Mouse (Mus musculus): ENCODE results near the gene Pola2. TPM values are rescaled to one million over a fixed set of nuclear protein-coding genes. Genes with fewer than 3 reads are reported as not detected.

Gene Pola2
- polyA plus RNA-seq (2012): 45.7 and 48.5 TPM in 2 replicates

DNA sequence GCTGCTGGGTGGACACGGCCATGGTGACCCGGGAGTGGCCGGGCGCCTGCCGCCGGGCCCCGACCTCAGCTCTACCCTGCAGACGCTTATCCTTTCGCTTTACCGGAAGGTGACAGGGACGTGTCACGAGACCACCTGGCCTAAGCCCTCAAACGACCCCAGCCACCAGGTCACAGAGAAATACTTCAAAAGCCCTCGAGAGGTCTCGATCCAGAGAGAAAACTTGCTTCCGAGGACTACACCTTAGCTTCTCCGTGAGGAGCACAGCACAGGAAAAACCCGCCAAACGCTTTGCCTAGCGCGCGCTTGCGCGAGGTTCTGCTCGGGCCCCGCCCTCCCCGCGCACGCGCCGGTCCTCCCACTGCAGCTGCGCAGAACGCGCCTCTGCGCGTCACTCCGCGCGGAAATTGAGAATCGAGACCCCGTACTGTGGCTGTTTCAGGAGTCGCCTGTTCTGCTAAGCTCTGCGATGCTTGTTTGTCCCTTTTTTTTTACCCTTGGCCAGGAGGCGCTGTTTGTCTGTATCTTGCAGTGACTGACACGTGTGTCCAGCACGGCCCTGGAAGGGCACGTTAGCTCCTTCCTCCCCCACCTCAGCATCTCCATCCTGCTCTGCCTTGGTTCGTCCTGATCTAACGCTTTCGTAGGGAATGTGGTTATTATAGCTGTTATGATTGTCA is at the start of gene Pola2:
Gene Pola2, minus strand, starts transcription at position 320 of the 680 bp plus-strand sequence.
- no peak for TF ChIP-seq GATA1 (IDR thresholded peaks at IDR 0.05; ENCODE audit: low read length)

DNA sequence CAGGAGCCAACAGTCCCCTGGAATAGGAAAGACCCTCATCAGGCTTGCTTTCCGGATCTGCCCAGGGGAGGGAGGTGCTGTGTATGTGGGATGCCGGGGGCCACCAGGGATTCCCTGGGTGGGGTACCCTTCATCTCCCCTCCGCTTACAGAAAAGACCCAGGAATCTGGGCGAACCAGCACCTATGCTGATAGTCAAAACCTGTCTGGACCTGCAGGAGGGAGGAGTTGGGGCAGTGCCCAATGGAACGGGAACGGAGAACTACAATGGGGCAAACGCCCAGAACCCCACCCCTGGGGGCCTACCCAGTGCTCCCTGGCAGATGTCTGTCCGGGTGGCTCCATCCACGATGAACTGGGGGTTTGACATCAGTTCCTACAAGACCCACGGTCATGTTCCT is 49.7 kb upstream of the Pola2 start:
- no peak for TF ChIP-seq GATA1 (IDR thresholded peaks at IDR 0.05; ENCODE audit: low read length)

DNA sequence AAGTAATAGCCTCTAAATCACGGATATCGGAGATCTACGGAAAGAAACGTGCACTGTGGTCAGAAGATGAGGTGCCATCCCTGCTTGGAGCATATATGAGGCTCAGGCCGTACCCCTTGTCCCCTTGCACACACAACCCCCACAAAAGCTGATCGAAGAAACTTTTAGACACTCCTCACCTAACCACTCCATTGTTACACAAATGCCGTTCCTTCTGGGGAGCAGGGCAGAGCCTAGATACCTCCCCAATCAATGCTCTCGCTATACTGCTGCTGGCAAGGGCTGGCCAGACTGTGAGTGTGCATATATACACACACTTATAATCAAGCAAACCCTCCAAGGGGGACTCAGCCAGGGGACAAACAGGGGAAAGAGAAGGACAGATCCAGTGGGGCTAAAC is 45.1 kb upstream of the Pola2 start:
- no peak for TF ChIP-seq GATA1 (IDR thresholded peaks at IDR 0.05; ENCODE audit: low read length)

DNA sequence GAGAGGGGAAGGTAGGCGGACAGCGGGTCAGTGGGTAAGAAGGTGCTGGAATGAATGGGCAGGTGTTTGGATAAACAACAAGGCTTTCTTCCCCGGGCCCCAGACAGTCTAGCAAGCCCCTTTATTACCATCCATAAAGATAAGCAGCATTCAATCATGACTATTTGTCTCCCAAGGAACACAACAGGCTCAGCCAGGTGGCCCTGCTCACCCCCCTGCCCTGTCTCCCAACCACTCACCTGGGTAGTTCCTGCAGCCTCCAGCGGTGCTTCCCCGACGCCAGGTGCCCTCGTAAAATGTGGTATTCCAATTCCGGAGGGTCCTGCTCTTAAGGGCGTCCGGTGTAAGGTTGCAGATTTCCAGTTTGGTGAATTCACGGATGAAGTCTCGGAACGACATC is 43.0 kb upstream of the Pola2 start:
- no peak for TF ChIP-seq GATA1 (IDR thresholded peaks at IDR 0.05; ENCODE audit: low read length)

DNA sequence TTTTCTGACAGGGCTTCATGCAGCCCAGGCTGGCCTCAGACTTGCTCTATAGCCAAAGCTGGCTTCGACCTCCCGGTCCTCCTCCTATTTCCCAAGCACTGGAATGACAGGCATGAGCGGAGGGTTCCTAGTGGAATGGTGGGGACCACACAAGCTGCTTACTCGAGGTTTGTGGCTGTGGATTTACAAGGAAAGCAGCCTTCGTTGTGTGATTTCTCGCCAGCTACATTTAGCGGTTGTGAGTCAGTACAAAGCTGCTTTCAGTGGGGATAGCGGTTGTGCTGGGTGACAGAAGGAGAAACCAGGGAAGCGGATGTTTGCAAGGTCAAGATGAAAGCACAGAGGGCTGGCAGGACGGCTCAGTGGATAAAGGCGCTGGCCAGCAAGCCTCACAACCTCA is 41.5 kb upstream of the Pola2 start:
- no peak for TF ChIP-seq GATA1 (IDR thresholded peaks at IDR 0.05; ENCODE audit: low read length)

DNA sequence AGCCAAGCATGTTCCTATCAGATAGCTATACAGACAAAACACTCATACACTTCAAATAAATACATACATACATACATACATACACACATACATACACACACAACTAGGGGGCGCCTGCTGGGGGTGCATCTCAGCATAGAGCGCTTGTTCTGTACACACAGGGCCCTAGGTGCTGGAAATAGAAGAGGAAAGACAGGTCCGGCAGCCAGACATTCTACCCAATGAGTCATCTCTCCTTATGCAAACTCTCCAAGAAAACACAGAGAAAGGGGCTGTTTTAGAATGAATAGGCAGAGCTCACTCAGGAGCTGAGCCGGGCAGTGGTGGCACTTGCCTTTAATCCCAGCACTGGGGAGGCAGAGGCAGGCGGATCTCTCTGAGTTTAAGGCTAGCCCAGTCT is 36.0 kb upstream of the Pola2 start:
- no peak for TF ChIP-seq GATA1 (IDR thresholded peaks at IDR 0.05; ENCODE audit: low read length)

DNA sequence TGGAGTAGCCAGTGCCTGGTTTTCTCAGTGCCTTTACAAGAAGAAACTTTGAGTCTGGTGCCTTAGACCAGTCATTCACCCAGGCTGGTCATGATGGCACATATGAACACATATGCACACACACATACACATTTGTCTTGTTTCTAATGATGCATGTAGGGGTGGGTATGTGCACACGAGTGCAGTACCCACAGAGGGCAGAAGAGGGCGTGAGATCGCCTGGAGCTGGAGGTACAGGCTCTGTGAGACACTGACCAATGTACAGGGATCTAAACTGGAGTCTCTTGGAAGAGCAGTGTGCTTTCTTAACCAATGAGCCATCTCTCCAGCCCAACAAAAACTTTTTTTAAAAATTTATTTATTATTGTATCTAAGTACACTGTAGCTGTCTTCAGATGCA is 34.2 kb upstream of the Pola2 start:
- no peak for TF ChIP-seq GATA1 (IDR thresholded peaks at IDR 0.05; ENCODE audit: low read length)

DNA sequence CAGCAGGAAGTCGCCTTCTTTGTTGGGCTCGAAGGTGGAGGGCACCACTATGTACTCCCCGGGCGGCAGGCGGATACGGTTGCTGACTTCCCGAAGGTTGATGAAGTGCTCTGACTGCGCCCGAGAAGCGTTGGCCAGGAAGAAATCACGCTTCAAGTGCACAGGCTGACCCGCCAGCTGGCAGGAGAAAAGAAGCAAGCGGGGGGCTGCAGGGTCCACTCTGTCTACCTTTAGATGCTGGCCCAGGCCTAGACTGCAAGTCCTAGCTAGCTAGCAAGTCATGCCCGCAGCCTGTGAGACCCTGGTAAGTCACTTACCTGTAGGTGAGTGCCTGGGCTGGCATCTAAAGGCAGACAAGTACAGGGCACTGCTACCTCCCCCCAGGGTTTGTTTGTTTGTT is 30.7 kb upstream of the Pola2 start:
- TF ChIP-seq GATA1 (IDR thresholded peaks at IDR 0.05; ENCODE audit: low read length): no peak

DNA sequence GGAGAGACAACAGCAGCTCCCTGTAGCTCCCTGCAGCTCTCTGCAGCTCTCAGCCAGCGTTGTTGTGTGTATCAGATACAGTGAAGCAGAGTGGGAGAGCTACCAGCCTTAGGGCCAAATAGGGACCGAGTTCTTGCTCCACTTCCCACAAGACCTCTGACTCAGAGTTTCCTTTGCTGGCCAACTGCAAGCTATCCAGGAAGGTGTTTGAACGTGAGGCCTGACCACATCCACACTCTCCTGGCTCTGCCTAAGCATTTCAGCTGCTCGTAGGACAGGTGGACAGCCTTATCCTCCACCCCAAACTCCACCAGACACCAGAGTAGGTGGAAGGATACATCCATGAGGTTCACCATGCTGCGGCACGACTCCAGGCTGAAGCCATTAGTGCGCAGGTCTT is 28.0 kb upstream of the Pola2 start:
- no peak for TF ChIP-seq GATA1 (IDR thresholded peaks at IDR 0.05; ENCODE audit: low read length)

DNA sequence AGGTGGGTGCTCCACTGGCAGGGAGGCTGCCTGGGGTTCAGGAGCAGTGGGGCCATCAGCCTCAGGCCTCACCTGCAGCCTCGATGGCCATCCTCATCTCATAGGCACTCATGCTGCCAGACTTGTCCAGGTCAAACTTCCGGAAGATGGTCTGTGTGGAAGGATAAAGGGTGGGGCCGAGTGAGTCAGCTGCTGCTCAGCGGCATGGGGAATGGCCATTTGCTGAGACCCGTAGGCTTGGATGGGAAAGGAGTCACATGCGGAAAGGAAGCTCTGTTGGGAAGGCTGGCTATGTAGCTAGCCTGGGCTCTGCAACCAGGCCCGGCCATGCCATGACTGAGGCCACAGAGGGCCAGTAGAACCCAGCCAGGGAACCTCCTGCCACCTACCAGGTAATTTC is 27.5 kb upstream of the Pola2 start:
- TF ChIP-seq GATA1 (IDR thresholded peaks at IDR 0.05; ENCODE audit: low read length): no peak

DNA sequence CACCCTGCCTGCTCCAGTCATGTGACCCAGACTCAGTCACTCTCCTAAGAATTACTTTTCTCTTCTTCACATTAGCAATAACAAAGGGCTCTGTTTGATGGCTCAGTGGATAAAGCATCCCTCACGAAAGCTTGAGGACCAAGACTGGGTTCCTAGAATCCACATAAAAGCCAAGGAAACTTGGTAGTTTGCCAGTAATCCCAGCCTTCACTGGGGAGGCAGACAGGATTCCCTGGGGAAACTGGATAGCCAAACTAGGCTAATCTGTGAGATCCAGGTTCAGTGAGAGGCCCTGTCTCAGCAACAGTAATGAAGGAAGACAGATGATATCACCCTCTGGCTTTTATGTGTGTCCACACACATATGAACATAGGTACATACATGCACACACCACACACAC is 26.9 kb upstream of the Pola2 start:
- TF ChIP-seq GATA1 (IDR thresholded peaks at IDR 0.05; ENCODE audit: low read length): no peak

DNA sequence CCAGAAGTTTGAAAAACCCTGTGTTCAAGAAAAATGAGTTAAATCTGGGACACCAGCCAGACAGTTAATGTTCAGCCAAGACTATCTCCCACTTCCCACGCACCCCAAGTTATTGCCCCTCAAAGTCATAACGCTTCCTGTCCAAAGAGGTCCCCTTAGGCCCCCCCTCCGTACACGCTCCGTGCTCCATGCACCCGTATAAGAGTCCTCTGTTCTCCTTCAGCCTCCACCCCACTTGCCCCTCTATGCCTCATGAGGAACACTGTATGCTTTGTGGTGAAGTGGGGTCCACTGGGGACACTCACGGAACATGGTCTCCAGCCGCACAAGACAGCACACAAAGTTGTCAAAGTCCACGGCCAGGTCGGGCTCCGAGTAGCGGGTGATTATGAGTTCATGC is 26.0 kb upstream of the Pola2 start:
- no peak for TF ChIP-seq GATA1 (IDR thresholded peaks at IDR 0.05; ENCODE audit: low read length)

DNA sequence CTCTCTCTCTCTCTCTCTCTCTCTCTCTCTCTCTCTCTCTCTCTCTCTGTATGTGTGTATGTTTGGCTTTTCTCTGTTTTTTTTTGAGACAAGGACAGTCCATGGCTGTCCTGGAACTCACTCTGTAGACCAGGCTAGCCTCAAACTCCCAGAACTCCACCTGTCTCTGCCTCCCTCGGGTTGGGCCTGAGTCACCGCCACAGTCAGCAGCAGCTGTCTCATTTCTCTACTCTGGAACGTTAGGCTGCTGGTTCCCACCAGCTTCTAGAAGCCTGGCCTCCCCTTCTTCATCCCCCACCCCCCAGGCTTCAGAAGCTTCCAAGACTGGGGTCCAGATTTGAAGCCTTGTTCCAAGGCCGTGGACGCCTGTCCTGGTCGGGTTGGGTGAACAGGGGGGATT is 25.6 kb upstream of the Pola2 start:
- TF ChIP-seq GATA1 (IDR thresholded peaks at IDR 0.05; ENCODE audit: low read length): no peak

DNA sequence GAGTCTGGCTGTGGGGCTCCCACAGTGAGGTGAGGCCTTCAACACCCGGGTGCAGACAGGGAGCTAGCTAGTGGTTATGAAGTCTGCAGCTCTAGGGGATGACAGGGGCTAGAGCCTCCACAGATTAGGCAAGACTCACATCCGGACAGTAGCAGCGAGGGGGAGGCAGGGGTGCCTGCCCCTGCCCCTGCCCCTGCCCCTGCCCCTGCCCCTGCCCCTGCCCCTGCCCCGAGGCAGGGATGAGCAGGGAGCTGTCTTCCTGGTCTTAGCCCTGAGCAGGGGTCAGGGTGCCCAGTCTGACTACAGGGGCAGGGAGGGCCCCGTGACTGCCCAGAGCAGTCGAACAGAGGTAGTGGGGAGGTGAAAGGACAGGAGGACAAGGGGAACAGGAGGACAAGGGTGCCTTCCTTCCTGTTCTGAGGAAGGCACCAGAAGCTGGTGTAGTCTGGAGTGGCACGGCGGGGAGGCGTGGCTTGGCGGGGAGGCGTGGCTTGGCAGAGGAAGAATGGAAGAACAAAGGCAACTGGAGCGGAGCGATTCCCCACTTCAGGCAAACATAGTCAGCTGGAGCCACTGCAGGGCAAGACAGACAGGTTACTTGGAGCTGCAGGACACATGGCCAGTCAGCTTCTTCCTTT is 24.9 kb upstream of the Pola2 start:
- no peak for TF ChIP-seq GATA1 (IDR thresholded peaks at IDR 0.05; ENCODE audit: low read length)

DNA sequence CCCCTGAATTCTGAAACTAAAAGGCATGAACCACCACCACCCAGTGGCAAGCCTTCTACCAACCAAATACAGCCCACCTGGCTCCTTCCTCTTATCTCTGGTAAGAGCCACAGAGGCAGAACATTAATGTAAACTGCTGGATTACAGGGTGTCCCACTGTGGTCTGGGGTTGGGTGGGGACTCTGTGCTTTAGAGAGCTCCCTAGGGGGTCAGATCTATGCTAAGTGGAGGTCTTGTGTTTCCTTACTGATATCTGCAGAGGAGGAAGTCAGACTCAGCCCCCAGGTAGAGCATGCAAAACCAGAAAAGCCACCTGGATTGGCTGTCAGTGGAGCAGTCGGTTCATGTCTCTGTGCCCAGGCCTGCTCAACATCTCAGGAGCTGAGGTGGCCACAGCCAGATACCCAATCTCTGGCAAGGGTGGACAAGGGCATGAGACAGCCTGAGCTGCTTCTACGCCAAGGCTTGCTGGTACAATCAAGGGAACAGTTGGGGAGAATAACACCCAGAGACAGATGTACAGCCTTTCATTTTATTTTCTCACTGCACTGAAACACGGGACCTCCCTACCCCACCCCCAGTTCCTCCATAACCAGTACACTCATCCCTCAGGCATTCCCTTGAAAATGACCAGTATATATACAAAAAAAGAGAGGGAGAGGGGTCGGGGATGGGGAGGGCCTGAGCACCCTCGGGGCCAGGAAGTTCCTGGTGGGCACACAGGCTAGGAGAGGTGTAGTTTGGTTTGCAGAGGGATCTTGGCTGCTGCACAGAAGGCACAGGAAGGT is 24.2 kb upstream of the Pola2 start:
- no peak for TF ChIP-seq GATA1 (IDR thresholded peaks at IDR 0.05; ENCODE audit: low read length)

DNA sequence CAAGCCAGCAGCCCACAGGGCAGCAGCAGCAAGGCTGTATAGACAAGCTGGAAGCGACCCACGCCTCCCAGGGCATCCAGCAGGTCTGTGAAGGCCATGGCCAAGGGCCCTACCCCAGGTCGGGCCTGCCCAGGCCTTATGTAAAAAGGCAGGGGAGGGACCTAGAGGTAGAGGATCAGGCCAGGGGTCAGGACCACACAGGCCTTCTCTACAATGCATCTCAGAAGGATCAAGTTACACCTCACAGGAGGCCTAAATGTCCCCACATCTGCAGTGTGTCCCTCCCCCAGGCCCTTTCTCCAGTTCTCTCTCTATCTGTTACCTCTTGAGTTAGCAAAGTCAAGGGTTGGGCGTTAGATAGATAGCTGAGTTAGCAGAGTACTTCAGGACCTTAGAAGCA is 22.0 kb upstream of the Pola2 start, which contains the start of gene Slc22a20:
Gene Slc22a20, minus strand, starts transcription at position 101 of the 400 bp plus-strand sequence.
- TF ChIP-seq GATA1 (IDR thresholded peaks at IDR 0.05; ENCODE audit: low read length): no peak

DNA sequence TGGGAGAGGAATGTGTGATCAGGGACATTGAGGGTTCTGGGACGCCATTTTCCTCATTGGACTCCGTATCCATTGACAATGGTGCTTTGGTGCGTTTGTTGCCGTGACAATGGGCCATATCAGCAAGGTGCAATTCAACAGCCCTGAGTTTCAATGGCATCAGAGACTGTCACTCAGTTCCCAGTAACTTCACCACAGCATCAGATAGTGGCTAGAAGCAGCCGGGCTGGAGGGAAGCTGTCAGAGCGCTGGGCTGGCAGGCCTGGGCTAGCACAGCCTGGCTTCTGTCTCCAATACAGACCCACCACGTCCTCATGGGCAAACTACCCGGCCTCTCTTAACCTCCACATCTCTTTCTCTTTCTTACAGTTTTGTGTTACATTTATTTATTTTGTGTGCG is 16.5 kb upstream of the Pola2 start:
- no peak for TF ChIP-seq GATA1 (IDR thresholded peaks at IDR 0.05; ENCODE audit: low read length)
